In the genomic region with DNA sequence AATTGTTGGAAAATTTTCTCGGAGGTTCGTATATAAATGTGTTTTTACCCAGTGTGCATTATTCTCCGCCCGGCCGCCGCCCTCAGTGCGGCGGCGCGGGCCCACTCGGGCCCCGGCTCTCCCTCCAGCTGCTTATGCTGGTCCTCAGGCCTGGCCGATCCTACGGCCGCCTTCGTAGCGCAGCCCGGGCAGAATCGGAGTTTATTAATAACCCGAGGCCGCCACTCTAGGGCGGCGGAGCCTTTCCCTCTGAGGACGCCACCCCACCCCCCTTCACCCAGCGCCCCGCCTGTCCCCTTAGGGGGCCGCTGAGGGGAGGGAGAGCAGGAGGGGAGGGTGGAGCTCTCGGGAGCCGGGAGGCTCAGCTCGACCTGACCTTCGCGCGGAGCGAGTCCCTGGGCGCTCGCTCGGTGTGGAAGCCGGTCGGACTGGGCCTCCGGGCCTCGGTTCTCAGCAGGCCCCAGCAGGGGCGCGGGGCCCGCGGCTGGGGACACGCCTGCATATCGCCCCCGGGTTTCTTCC, we compare ENCODE assay signal across 8 mouse cellular contexts. TPM values are rescaled to one million over a fixed set of nuclear protein-coding genes. Genes with fewer than 3 reads are reported as not detected.
DNase-seq lines count a peak whose midpoint lies in the region; ATAC-seq lines count a peak whose summit lies in the region.

No protein-coding gene starts in this region.

- no peaks in the 10 kb centered on the region for H3K27me3 ChIP-seq in hindbrain, embryonic 14.5 days (ENCODE audit: control insufficient read depth, insufficient read depth, low read length)

- H3K4me3 ChIP-seq in hindbrain, embryonic 14.5 days (replicated peaks; ENCODE audit: low read length) = peak overlapping the region; percentile 51

- peak; percentile 93 for DNase-seq in ZHBTc4 (ENCODE audit: low read depth, low spot score)
- peak; percentile 80 to 85 for DNase-seq in cerebellum, postnatal 36 days
- DNase-seq in frontal cortex, postnatal 36 days (ENCODE audit: low spot score in 2 of 2) = peak; percentile 74 to 79
- DNase-seq in hindbrain, embryonic 14.5 days (ENCODE audit: low spot score) = no peak
- DNase-seq in left cerebral cortex, adult 11 months (ENCODE audit: low spot score) = peak; percentile 69
- peak; percentile 89 for DNase-seq in lung, postnatal 36 days
- peak; percentile 85 for DNase-seq in retina, postnatal 7 days (ENCODE audit: low read depth, low spot score)
- peak; percentile 87 for DNase-seq in urinary bladder, adult 2 months (ENCODE audit: low spot score)

- peaks cover 11% of the 10 kb centered on the region for H3K36me3 ChIP-seq in hindbrain, embryonic 14.5 days (replicated peaks; ENCODE audit: control insufficient read depth, insufficient read depth)

- H3K27ac ChIP-seq in hindbrain, embryonic 14.5 days = peak overlapping the region; percentile 99

- 0% methylated on average over 43 of the region's 48 CpGs for WGBS in hindbrain, embryonic 14.5 days

- peaks cover 18% of the 10 kb centered on the region for H3K4me1 ChIP-seq in hindbrain, embryonic 14.5 days (replicated peaks; ENCODE audit: control insufficient read depth, insufficient read depth, low read length)

- H3K9ac ChIP-seq in hindbrain, embryonic 14.5 days = peak overlapping the region; percentile 85

- peak; percentile 63 for ATAC-seq in hindbrain, embryonic 14.5 days (ENCODE audit: low FRiP score)

- peak overlapping the region; percentile 72 for H3K4me2 ChIP-seq in hindbrain, embryonic 14.5 days (replicated peaks)

- H3K9me3 ChIP-seq in hindbrain, embryonic 14.5 days (ENCODE audit: control insufficient read depth, low read length) = no peaks in the 10 kb centered on the region

RNA-seq across cellular contexts. Expression of a gene that starts 0.8 kb away (rescaled TPM):
- 14.7 and 17.0 TPM in 2 replicates for polyA plus RNA-seq in hindbrain, embryonic 14.5 days (2014; fragmentation: Nextera tagmentation; extraction: Ambion mirVana)
- polyA plus RNA-seq in urinary bladder, adult 2 months (2012; rRNA removed) = 13.3 and 14.9 TPM in 2 replicates

RNA-seq across cellular contexts. Expression of a gene that starts 43.7 kb away (rescaled TPM):
- polyA plus RNA-seq in hindbrain, embryonic 14.5 days (2014; fragmentation: Nextera tagmentation; extraction: Ambion mirVana) = 16.1 and 22.1 TPM in 2 replicates
- polyA plus RNA-seq in urinary bladder, adult 2 months (2012; rRNA removed) = 31.9 and 38.2 TPM in 2 replicates
